Mouse (Mus musculus) kidney, embryonic 14.5 days (tissue): ENCODE measurements at regions not wholly inside any gene's neighbourhood (a gene's known extent, or its start where the extent isn't known, plus 50 kb on each side); places are given as distances from the start of the nearest gene placed in this dataset.

Source experiments
- ATAC-seq: fragments of 200-750 bp; cut with Nextera tagmentation; 2 replicates; pipeline ENCODE4 v1.8.0; 2017; ENCODE audit warnings: moderate number of reproducible peaks, mild to moderate bottlenecking, moderate TSS enrichment, moderate library complexity; ENCODE audit not compliant: low FRiP score, low TSS enrichment
- H3K27ac ChIP-seq: fragments of 300-500 bp; sonication (generic); 2 replicates; pipeline ENCODE4 v1.5.1; 2014; ENCODE audit warnings: low read depth, mild to moderate bottlenecking, low read length, moderate library complexity, mixed read lengths
- H3K27me3 ChIP-seq: fragments of 300-500 bp; sonication (generic); 2 replicates; pipeline ENCODE4 v1.6.1; 2014; ENCODE audit warnings: mild to moderate bottlenecking, low read length; ENCODE audit not compliant: control insufficient read depth, insufficient read depth
- H3K36me3 ChIP-seq: fragments of 300-500 bp; sonication (generic); 2 replicates; pipeline ENCODE4 v1.6.1; 2014; ENCODE audit warnings: low read length, mixed read lengths; ENCODE audit not compliant: control insufficient read depth, insufficient read depth
- H3K4me1 ChIP-seq: fragments of 300-500 bp; sonication (generic); 2 replicates; pipeline ENCODE4 v1.6.1; 2014; ENCODE audit warnings: low read length, mixed read lengths; ENCODE audit not compliant: control insufficient read depth, insufficient read depth
- H3K4me2 ChIP-seq: fragments of 300-500 bp; sonication (generic); replicated peaks from 2 replicates; pipeline ENCODE4 v1.6.1; 2014; ENCODE audit warnings: low read depth, mild to moderate bottlenecking, low read length
- H3K4me3 ChIP-seq: fragments of 300-500 bp; sonication (generic); 2 replicates; pipeline ENCODE4 v1.5.1; 2014; ENCODE audit warnings: mild to moderate bottlenecking, low read length
- H3K9ac ChIP-seq: fragments of 300-500 bp; sonication (generic); 2 replicates; pipeline ENCODE4 v1.6.1; 2014; ENCODE audit warnings: low read depth, mild to moderate bottlenecking, low read length, moderate library complexity
- H3K9me3 ChIP-seq: fragments of 300-500 bp; sonication (generic); 2 replicates; pipeline ENCODE4 v1.6.1; 2016; ENCODE audit warnings: low read length; ENCODE audit not compliant: control insufficient read depth
- WGBS: fragments of 180-500 bp; shearing (Covaris S2); extraction: QIAGEN DNeasy Blood & Tissue Kit; methylation state at CpG from one replicate; pipeline ENCODE4 v1.1.7; 2014; 5-methylcytosine and 5-hydroxymethylcytosine counted together

GRCm38 (mm10) chr17:9776286-9777016, 106.9 kb upstream of the Pabpc6 start:
- H3K4me1 ChIP-seq: 0 out of 2 replicates have a peak, but pooled peaks cover 3% of the 10 kb centered on the region
- no peak overlapping the region for H3K4me3 ChIP-seq
- H3K27ac ChIP-seq: no peak overlapping the region; the same call in 1 of the 2 replicates
- WGBS: 69% methylated on average over 8 of the region's 9 CpGs
- H3K36me3 ChIP-seq: no peaks in the 10 kb centered on the region
- no peaks in the 10 kb centered on the region for H3K27me3 ChIP-seq
- no peak for ATAC-seq
- H3K9me3 ChIP-seq: no peaks in the 10 kb centered on the region
- no peak overlapping the region for H3K9ac ChIP-seq
- no peak overlapping the region for H3K4me2 ChIP-seq

DNA sequence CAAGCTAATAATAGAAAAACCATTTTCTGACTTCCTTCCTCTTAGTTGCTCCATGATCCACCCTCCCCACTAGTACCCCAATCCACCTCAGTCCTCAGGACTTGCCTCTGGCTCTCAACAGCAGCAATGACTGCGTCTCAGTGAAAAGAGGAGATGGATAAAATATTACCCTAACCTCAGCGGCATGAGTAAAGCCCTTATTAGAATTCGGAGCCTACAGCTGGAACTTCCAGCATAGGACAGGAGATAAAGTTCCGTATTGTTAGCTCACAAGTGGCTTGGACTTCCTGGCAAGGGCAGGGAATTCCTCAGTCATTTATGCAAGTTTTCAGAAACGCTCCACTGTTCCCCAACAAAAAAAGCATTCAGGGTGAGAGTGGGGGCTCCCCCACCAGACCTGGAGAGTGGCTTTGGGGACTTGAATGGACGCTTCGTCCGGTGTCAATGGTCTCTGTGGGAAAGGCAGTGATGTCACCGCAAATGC, 106.2 kb upstream of the Pabpc6 start:
- Histone ChIP-seq H3K27ac (peak overlapping the region; percentile 20), H3K4me3 (no peak overlapping the region), H3K27me3 (no peaks in the 10 kb centered on the region), H3K9me3 (no peaks in the 10 kb centered on the region), H3K36me3 (no peaks in the 10 kb centered on the region), H3K4me1 (0 out of 2 replicates have a peak, but pooled peaks cover 3% of the 10 kb centered on the region), H3K9ac (no peak overlapping the region), H3K4me2 (no peak overlapping the region)
- ATAC-seq: no peak
- WGBS: 61% methylated on average over 9 of the region's 9 CpGs

DNA sequence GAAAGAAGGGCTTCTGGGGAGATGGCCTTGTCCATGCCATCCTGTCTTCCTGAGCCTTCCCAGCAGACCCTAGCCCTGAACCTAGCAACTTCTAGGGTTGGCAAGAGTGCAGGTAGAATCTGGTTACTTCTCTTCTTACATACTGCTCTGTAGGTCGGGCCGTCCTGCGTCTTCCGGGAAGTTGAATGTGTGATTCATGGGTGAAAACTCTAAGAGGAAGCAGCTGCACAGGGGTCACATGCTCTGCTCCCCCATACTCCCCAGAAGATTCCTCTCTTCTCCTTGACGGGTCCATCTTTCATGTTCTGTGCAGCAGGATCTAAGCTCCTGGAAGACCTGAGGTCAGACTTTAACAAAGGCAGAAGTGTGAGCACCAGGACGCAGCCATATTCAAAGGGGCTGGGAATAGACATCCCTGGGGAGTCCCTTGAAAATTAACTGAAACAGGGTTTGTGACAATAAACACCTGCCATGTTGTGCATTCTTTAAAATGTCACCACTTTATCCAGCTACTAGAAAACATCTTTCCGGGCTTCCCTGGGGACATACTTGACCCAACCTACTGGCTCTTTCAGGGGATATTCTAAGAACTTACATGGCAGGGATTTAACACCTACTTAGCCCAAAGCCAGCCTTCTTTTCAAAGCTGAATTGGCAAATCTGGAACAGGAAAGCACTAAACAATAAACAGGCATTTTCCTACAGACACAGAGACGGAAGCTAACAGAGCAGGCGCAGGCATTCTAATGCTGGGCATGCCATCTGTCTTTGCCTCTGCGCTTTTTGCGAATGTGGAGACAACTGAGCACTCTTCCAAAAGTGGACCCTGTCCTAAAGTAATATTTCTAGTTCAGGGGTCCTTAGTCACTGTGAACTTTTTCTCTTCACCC, 105.5 kb upstream of the Pabpc6 start:
- no peak overlapping the region for H3K4me2 ChIP-seq
- ATAC-seq: no peak
- 0 out of 2 replicates have a peak, but pooled peaks cover 3% of the 10 kb centered on the region for H3K4me1 ChIP-seq
- WGBS: 62% methylated on average over 11 of the region's 11 CpGs
- no peaks in the 10 kb centered on the region for H3K36me3 ChIP-seq
- no peaks in the 10 kb centered on the region for H3K9me3 ChIP-seq
- H3K27me3 ChIP-seq: no peaks in the 10 kb centered on the region
- H3K27ac ChIP-seq: peak overlapping the region; percentile 10
- H3K4me3 ChIP-seq: no peak overlapping the region
- H3K9ac ChIP-seq: no peak overlapping the region

- 81% methylated on average over 2 of the region's 2 CpGs for WGBS
- Histone ChIP-seq H3K4me2 (no peak overlapping the region), H3K9me3 (no peaks in the 10 kb centered on the region), H3K4me3 (no peak overlapping the region), H3K27ac (no peak overlapping the region), H3K36me3 (no peaks in the 10 kb centered on the region), H3K27me3 (no peaks in the 10 kb centered on the region), H3K4me1 (0 out of 2 replicates have a peak, but pooled peaks cover 3% of the 10 kb centered on the region), H3K9ac (no peak overlapping the region)
- no peak for ATAC-seq
Measured at GRCm38 (mm10) chr17:9773744-9774143, 104.2 kb upstream of the Pabpc6 start.

DNA sequence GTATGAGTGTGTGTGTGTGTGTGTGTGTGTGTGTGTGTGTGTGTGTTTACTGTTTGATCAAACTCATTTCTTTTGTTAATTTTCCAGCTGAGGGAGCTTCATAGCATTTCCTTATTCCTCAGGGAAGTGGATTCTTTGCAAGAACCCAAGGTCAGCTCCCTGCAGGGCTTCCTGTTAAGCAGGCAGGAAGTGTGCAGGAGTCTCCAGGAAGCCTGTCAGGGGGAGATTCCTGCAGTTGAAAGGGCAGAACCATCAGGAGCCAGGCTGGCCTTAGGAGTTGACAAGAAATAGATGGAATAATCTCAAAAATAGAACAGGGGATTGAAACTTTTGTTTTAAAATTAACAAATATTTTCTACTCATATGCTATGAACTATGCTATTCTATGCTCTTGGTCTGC, 98.8 kb upstream of the Pabpc6 start:
- no peak overlapping the region for H3K27ac ChIP-seq
- H3K4me1 ChIP-seq: 0 out of 2 replicates have a peak, but pooled peaks cover 4% of the 10 kb centered on the region
- no peak overlapping the region for H3K4me2 ChIP-seq

DNA sequence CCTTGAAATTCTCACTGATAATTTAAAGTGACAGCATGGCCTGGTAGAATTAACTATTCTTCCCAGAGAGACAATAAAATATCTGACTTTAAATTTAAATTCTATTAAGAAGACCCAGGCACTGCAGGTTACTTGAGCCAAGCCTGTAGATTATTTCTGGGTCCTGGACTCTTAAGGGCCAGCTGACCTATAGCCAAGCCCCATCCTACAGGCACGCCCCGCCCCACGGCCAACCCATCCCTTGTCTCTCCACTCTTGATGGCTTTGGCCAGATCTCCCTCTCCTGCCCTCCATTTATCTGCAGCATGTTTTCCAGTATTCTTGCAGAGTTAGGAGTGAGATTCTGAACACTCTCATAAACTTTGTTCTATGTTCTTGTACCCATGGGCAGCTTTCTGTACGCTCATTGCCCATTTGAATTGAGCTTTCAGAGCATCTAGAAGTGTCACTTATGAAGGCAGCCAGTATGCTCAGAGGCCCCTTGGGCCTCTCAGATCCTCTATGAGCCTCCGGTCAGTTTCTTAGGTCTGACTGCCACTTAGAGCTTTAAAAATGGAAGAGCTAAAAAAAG, 96.2 kb upstream of the Pabpc6 start:
- 0 out of 2 replicates have a peak, but pooled peaks cover 4% of the 10 kb centered on the region for H3K4me1 ChIP-seq
- WGBS: 84% methylated on average over 5 of the region's 5 CpGs
- no peaks in the 10 kb centered on the region for H3K36me3 ChIP-seq
- no peaks in the 10 kb centered on the region for H3K27me3 ChIP-seq
- no peak overlapping the region for H3K4me2 ChIP-seq
- H3K9me3 ChIP-seq: no peaks in the 10 kb centered on the region
- no peak overlapping the region for H3K4me3 ChIP-seq
- no peak overlapping the region for H3K27ac ChIP-seq
- H3K9ac ChIP-seq: no peak overlapping the region
- ATAC-seq: no peak

More for the DNA sequence above, 98.8 kb upstream of the Pabpc6 start:
- no peak for ATAC-seq
- Histone ChIP-seq H3K9ac (no peak overlapping the region), H3K36me3 (no peaks in the 10 kb centered on the region), H3K4me3 (no peak overlapping the region), H3K27me3 (no peaks in the 10 kb centered on the region), H3K9me3 (no peaks in the 10 kb centered on the region)

DNA sequence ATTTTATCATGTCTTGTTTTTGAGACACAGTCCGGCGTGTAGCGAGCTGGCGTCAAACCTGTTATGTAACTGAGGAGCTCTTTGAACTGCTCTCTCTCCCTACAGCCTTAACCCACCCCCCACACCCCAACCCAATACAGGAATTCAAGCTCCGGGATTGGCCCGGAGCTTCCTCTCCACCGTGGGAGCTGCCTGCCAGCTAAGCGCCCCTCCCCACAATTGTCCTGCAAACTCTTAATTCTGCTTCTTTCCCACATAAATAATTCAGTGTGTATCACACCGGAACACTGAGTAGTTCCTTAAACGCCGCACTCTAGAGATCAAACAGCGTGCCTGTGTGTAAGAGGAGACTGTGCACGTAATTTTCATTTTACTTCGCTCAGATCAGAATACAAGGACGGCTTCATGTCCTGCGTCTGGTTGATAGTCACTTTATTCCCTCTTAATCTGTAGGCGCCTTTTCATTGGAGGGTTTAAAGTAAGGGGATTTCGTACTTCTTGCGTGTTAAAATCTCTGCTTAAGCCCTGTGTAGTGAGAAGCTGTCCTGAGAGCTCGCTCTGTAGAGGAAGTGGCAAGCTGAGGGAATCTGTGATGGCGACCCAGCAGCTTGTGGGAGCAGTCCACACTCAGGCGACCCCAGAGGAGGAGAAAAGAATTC, 95.3 kb upstream of the Pabpc6 start:
- peak overlapping the region; percentile 71 for H3K4me2 ChIP-seq
- H3K36me3 ChIP-seq: no peaks in the 10 kb centered on the region
- H3K27ac ChIP-seq: peak overlapping the region; percentile 32
- H3K27me3 ChIP-seq: no peaks in the 10 kb centered on the region
- peak; percentile 90 for ATAC-seq
- H3K4me1 ChIP-seq: 0 out of 2 replicates have a peak, but pooled peaks cover 10% of the 10 kb centered on the region
- H3K9me3 ChIP-seq: no peaks in the 10 kb centered on the region
- H3K9ac ChIP-seq: peak overlapping the region; percentile 0; the same call in 1 of the 2 replicates
- under 1% methylated on average over 22 of the region's 22 CpGs for WGBS
- H3K4me3 ChIP-seq: peak overlapping the region; percentile 36

DNA sequence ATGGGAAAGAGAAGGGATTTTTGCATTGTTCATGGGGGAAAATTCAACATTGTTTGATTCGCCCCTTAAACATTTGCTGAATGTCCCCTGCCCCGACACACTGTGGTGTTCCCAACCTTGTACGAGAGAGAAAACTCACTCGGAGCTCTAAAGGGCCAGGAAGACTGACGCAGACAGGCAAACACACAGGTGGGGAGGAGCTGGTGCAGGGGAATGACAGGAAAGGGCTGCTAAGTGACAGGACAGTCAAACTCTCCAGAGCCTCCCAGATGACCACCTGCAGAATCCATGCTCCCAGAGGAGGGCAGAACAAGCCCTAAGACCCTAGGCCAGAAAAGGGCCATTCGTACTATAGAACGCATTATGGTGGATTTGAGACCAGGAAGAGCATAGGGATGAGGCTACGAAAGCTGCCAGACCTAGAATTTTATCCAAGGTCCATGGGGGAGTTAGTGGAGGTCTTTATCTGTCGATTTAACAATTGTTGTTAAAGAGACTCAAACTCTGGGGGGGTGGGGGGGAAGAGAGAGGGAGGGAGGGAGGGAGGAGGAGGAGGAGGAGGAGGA, 94.6 kb upstream of the Pabpc6 start:
- ATAC-seq: no peak; the same call in 1 of the 2 replicates
- H3K4me2 ChIP-seq: peak overlapping the region; percentile 71
- H3K9me3 ChIP-seq: no peaks in the 10 kb centered on the region
- no peaks in the 10 kb centered on the region for H3K27me3 ChIP-seq
- H3K27ac ChIP-seq: peak overlapping the region; percentile 51; the same call in 1 of the 2 replicates
- H3K4me1 ChIP-seq: 0 out of 2 replicates have a peak, but pooled peaks cover 15% of the 10 kb centered on the region
- peak overlapping the region; percentile 40; the same call in 1 of the 2 replicates for H3K9ac ChIP-seq
- H3K4me3 ChIP-seq: peak overlapping the region; percentile 36
- 9% methylated on average over 9 of the region's 9 CpGs for WGBS
- H3K36me3 ChIP-seq: no peaks in the 10 kb centered on the region
